Comparison of ENCODE assay signal across 15 mouse cellular contexts in genomic region chr11:98753264-98753663, GRCm38 (mm10). TPM values are rescaled to one million over a fixed set of nuclear protein-coding genes. Genes with fewer than 3 reads are reported as not detected.
DNase-seq lines count a peak whose midpoint lies in the region; ATAC-seq and TF ChIP-seq lines count a peak whose summit lies in the region.
"Had no signal": no experiment of that assay in that cellular context is flagged by ENCODE, and none has a peak within 500 bp of the region (broad histone marks: within the 10 kb centered on the region; RNA-seq: fewer than 3 reads in every experiment).

No protein-coding gene starts in this region.

- peaks cover 40% of the 10 kb centered on the region for H3K4me1 ChIP-seq in cortical plate, adult 2 months (ENCODE audit: control insufficient read depth, insufficient read depth, low read length)
- peaks cover 75% of the 10 kb centered on the region for H3K4me1 ChIP-seq in intestine, embryonic 15.5 days (replicated peaks)

- no peak for ATAC-seq in intestine, embryonic 15.5 days
- ATAC-seq: CD4-positive, CD25-positive, alpha-beta regulatory T cell, adult 4 months; Patski had no signal

- peak; percentile 16 for DNase-seq in gastrocnemius, adult 2 months
- no peak for DNase-seq in gastrocnemius, postnatal 36 days
- no peak for DNase-seq in left cerebral cortex, adult 2 months (ENCODE audit: extremely low spot score in 1 of 2, low spot score in 2 of 2)
- DNase-seq in left cerebral cortex, postnatal 4 days, result no peak
- DNase-seq in frontal cortex, postnatal 10 days (ENCODE audit: low spot score in 2 of 2), result no peak
- DNase-seq in frontal cortex, postnatal 14 days (ENCODE audit: low spot score in 2 of 2), result no peak
- DNase-seq: adrenal gland, postnatal 10 days; cerebellum, postnatal 14 days; gastrocnemius, postnatal 25 days; kidney, postnatal 10 days; right cerebral cortex, postnatal 14 days had no signal

- H3K27ac ChIP-seq in gastrocnemius, adult 2 months, result peak overlapping the region; percentile 100
- peak overlapping the region; percentile 88 for H3K27ac ChIP-seq in left cerebral cortex, adult 2 months
- H3K27ac ChIP-seq in cortical plate, adult 2 months (ENCODE audit: insufficient read depth, low read length), result peak overlapping the region; percentile 88
- H3K27ac ChIP-seq in intestine, embryonic 15.5 days, result peak overlapping the region; percentile 93

- intact Hi-C loops in gastrocnemius, adult 2 months (cut with DNase I), result no loop called here
- intact Hi-C loops in gastrocnemius, postnatal 36 days (cut with DNase I), result no loop called here
- intact Hi-C loops in left cerebral cortex, adult 2 months (cut with DNase I), result loop anchor here (5.0 kb wide), 1 partner anchor 36 kb away; no protein-coding TSS in a partner anchor
- intact Hi-C loops in left cerebral cortex, postnatal 4 days (cut with DNase I), result no loop called here

- H3K9me3 ChIP-seq in intestine, embryonic 15.5 days, result no peaks in the 10 kb centered on the region

- no peak overlapping the region for H3K4me2 ChIP-seq in intestine, embryonic 15.5 days (replicated peaks)

- 0 out of 2 replicates have a peak overlapping the region, but pooled peaks have one; percentile 1 for H3K9ac ChIP-seq in intestine, embryonic 15.5 days

- no peak overlapping the region for H3K4me3 ChIP-seq in gastrocnemius, adult 2 months
- no peak overlapping the region for H3K4me3 ChIP-seq in left cerebral cortex, adult 2 months
- no peak overlapping the region for H3K4me3 ChIP-seq in cortical plate, adult 2 months (ENCODE audit: insufficient read depth, low read length)
- H3K4me3 ChIP-seq in intestine, embryonic 15.5 days (replicated peaks), result no peak overlapping the region

- H3K36me3 ChIP-seq in intestine, embryonic 15.5 days, result peaks cover 29% of the 10 kb centered on the region

- 91% methylated on average over 5 of the region's 5 CpGs for WGBS in intestine, embryonic 15.5 days

- H3K27me3 ChIP-seq in intestine, embryonic 15.5 days (replicated peaks), result no peaks in the 10 kb centered on the region
- H3K27me3 ChIP-seq: Patski had no signal

- TF ChIP-seq POLR2A in cortical plate, adult 2 months (IDR thresholded peaks at IDR 0.05; ENCODE audit: extremely low read depth, insufficient read depth, low read length), result no peak

- TF ChIP-seq CTCF in gastrocnemius, adult 2 months (IDR thresholded peaks at IDR 0.05), result no peak
- no peak for TF ChIP-seq CTCF in left cerebral cortex, adult 2 months (IDR thresholded peaks at IDR 0.05)
- no peak for TF ChIP-seq CTCF in cortical plate, adult 2 months (IDR thresholded peaks at IDR 0.05; ENCODE audit: extremely low read depth, insufficient read depth, low read length)

RNA-seq across cellular contexts. Expression of gene Thra, which starts 12.8 kb away (rescaled TPM):
- total RNA-seq in gastrocnemius, adult 2 months (2021), result 10 to 100 TPM; 78.8 to 96.8 TPM
- total RNA-seq in gastrocnemius, postnatal 36 days (2021), result 10 to 100 TPM; 72.6 to 75.7 TPM
- 100 to 1,000 TPM; 730 to 768 TPM for total RNA-seq in left cerebral cortex, adult 2 months (2021)
- 1,000 to 10,000 TPM; 1,274 to 1,289 TPM for total RNA-seq in left cerebral cortex, postnatal 4 days (2021)
- 721 and 771 TPM in 2 replicates for polyA plus RNA-seq in cortical plate, adult 2 months (2012; rRNA removed)
- 42.7 and 45.5 TPM in 2 replicates for polyA plus RNA-seq in intestine, embryonic 15.5 days (2015; fragmentation: Nextera tagmentation; extraction: Ambion mirVana)

RNA-seq across cellular contexts. Expression of gene Nr1d1, which starts 21.9 kb away (rescaled TPM):
- 100 to 1,000 TPM in 1 of 2 experiments, 10 to 100 TPM in 1; 56.3 to 152 TPM for total RNA-seq in gastrocnemius, adult 2 months (2021)
- total RNA-seq in gastrocnemius, postnatal 36 days (2021), result 100 to 1,000 TPM in 1 of 2 experiments, 10 to 100 TPM in 1; 86.6 to 139 TPM
- total RNA-seq in left cerebral cortex, adult 2 months (2021), result 100 to 1,000 TPM in 1 of 2 experiments, 10 to 100 TPM in 1; 91.9 to 153 TPM
- total RNA-seq in left cerebral cortex, postnatal 4 days (2021), result 10 to 100 TPM; 31.9 TPM
- 153 and 156 TPM in 2 replicates for polyA plus RNA-seq in cortical plate, adult 2 months (2012; rRNA removed)
- polyA plus RNA-seq in intestine, embryonic 15.5 days (2015; fragmentation: Nextera tagmentation; extraction: Ambion mirVana), result 2.6 and 2.7 TPM in 2 replicates

RNA-seq across cellular contexts. Expression of gene Med24, which starts 24.0 kb away (rescaled TPM):
- 10 to 100 TPM; 52.0 to 58.4 TPM for total RNA-seq in gastrocnemius, adult 2 months (2021)
- 10 to 100 TPM; 41.4 to 41.9 TPM for total RNA-seq in gastrocnemius, postnatal 36 days (2021)
- 100 to 1,000 TPM; 126 to 134 TPM for total RNA-seq in left cerebral cortex, adult 2 months (2021)
- 10 to 100 TPM; 96.8 to 99.4 TPM for total RNA-seq in left cerebral cortex, postnatal 4 days (2021)
- 127 and 144 TPM in 2 replicates for polyA plus RNA-seq in cortical plate, adult 2 months (2012; rRNA removed)
- polyA plus RNA-seq in intestine, embryonic 15.5 days (2015; fragmentation: Nextera tagmentation; extraction: Ambion mirVana), result 39.6 and 42.5 TPM in 2 replicates

RNA-seq across cellular contexts. Expression of gene Msl1, which starts 42.1 kb away (rescaled TPM):
- total RNA-seq in gastrocnemius, adult 2 months (2021), result 10 to 100 TPM; 51.8 to 69.4 TPM
- 10 to 100 TPM; 49.0 to 51.4 TPM for total RNA-seq in gastrocnemius, postnatal 36 days (2021)
- 100 to 1,000 TPM; 178 to 192 TPM for total RNA-seq in left cerebral cortex, adult 2 months (2021)
- 100 to 1,000 TPM; 163 to 166 TPM for total RNA-seq in left cerebral cortex, postnatal 4 days (2021)
- polyA plus RNA-seq in cortical plate, adult 2 months (2012; rRNA removed), result 119 and 131 TPM in 2 replicates
- polyA plus RNA-seq in intestine, embryonic 15.5 days (2015; fragmentation: Nextera tagmentation; extraction: Ambion mirVana), result 18.9 and 19.7 TPM in 2 replicates

RNA-seq across cellular contexts. Expression of gene Casc3, which starts 51.4 kb away (rescaled TPM):
- total RNA-seq in gastrocnemius, adult 2 months (2021), result 10 to 100 TPM; 17.4 to 21.9 TPM
- total RNA-seq in gastrocnemius, postnatal 36 days (2021), result 10 to 100 TPM; 14.2 to 21.4 TPM
- total RNA-seq in left cerebral cortex, adult 2 months (2021), result 10 to 100 TPM; 53.0 to 57.6 TPM
- 10 to 100 TPM; 61.0 to 67.1 TPM for total RNA-seq in left cerebral cortex, postnatal 4 days (2021)
- 44.9 and 47.4 TPM in 2 replicates for polyA plus RNA-seq in cortical plate, adult 2 months (2012; rRNA removed)
- polyA plus RNA-seq in intestine, embryonic 15.5 days (2015; fragmentation: Nextera tagmentation; extraction: Ambion mirVana), result 28.2 and 29.8 TPM in 2 replicates

Comparison
In these comparisons a context has a peak if more than half of its experiments do, and no peak if none do; other contexts are left out.
1. RNA of gene Thra, which starts 12.8 kb away (total RNA-seq): 1,274 to 1,289 TPM in left cerebral cortex, postnatal 4 days and 730 to 768 TPM in left cerebral cortex, adult 2 months; 78.8 to 96.8 TPM in gastrocnemius, adult 2 months and 72.6 to 75.7 TPM in gastrocnemius, postnatal 36 days; every median in the first group is over 4 times any median in the second.
2. Peak in every context shown above with its lines, with median percentiles within 50 percentile points of each other: H3K27ac ChIP-seq.